14 mouse cellular contexts compared by ENCODE assay signal in the genomic region with DNA sequence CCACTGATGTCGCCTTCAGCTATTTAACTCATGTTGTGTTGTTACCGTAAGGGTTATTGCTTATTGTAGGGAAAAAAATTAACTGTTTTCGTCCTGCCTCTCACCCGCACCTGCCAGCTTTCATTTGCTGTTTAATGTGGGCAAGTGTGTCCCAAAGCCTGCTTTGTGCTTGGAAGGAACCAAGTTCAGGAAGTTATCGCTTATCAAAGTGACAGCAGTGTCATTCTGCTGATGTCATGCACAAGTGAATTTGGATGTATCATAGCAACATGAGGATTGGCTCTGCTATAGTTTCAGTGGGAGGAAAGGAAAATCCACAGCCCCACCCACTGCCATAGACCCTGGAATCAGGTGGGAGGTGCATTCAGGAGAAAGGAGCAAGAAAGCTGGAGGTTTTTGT.
"Had no signal": no experiment of that assay in that cellular context is flagged by ENCODE, and none has a peak within 500 bp of the region (broad histone marks: within the 10 kb centered on the region; RNA-seq: fewer than 3 reads in every experiment).

No protein-coding gene starts in this region.

- H3K9me3 ChIP-seq: limb, embryonic 13.5 days; midbrain, embryonic 12.5 days; neural tube, embryonic 12.5 days; stomach, embryonic 15.5 days had no signal

- H3K4me3 ChIP-seq: left cerebral cortex, adult 2 months; limb, embryonic 13.5 days; midbrain, embryonic 12.5 days; myocyte; neural tube, embryonic 12.5 days; stomach, embryonic 15.5 days had no signal

- H3K27ac ChIP-seq: left cerebral cortex, adult 2 months; limb, embryonic 13.5 days; liver, embryonic 14.5 days; midbrain, embryonic 12.5 days; neural tube, embryonic 12.5 days; stomach, embryonic 15.5 days had no signal

- H3K4me1 ChIP-seq: limb, embryonic 13.5 days; stomach, embryonic 15.5 days had no signal

- H3K4me2 ChIP-seq: limb, embryonic 13.5 days; midbrain, embryonic 12.5 days; neural tube, embryonic 12.5 days; stomach, embryonic 15.5 days had no signal

- H3K36me3 ChIP-seq: limb, embryonic 13.5 days; midbrain, embryonic 12.5 days; neural tube, embryonic 12.5 days; stomach, embryonic 15.5 days had no signal

- DNase-seq: kidney, adult 2 months; kidney, postnatal 25 days; lung, adult 18-20 months; right cerebral cortex, postnatal 4 days; spleen, adult 18-20 months; thymus, adult 2 months; thymus, postnatal 25 days had no signal

- H3K27me3 ChIP-seq: limb, embryonic 13.5 days; midbrain, embryonic 12.5 days; neural tube, embryonic 12.5 days; stomach, embryonic 15.5 days had no signal

- H3K9ac ChIP-seq: limb, embryonic 13.5 days; liver, embryonic 14.5 days; midbrain, embryonic 12.5 days; neural tube, embryonic 12.5 days; stomach, embryonic 15.5 days had no signal
